10 mouse cellular contexts compared by ENCODE assay signal in the genomic region with DNA sequence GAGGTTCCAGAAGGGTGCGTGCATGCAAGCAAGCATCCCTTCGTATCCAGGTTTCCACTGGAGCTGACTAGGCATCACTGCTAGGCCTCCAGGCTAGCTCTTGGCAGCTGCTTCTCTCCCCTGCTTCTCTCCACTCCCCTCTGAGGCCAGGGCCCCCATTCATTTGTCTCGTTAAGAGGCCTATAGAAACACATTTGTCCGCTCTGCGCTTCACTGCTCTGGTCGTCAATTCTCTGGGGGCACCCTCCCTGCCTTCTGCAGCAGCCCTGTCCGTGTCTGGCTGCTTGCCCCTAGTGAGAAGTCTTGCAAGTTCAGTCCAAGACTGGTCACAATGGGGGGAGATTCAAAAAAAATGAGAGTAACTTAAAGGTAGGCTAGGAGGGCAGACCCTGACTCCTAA. TPM values are rescaled to one million over a fixed set of nuclear protein-coding genes. Genes with fewer than 3 reads are reported as not detected.
DNase-seq lines count a peak whose midpoint lies in the region; ATAC-seq and TF ChIP-seq lines count a peak whose summit lies in the region.
"Had no signal": no experiment of that assay in that cellular context is flagged by ENCODE, and none has a peak within 500 bp of the region (broad histone marks: within the 10 kb centered on the region; RNA-seq: fewer than 3 reads in every experiment).

No protein-coding gene starts in this region.

- intact Hi-C loops in left cerebral cortex, postnatal 25 days (cut with DNase I): no loop called here

- no peak overlapping the region for H3K9ac ChIP-seq in lung, postnatal 0 days (replicated peaks; ENCODE audit: low read depth)
- H3K9ac ChIP-seq in limb, embryonic 13.5 days: peak overlapping the region; percentile 13; the same call in 1 of the 2 replicates
- H3K9ac ChIP-seq in stomach, embryonic 15.5 days: no peak overlapping the region

- no peak overlapping the region for H3K4me3 ChIP-seq in lung, postnatal 0 days (ENCODE audit: low read depth, low read length)
- H3K4me3 ChIP-seq in limb, embryonic 13.5 days: no peak overlapping the region
- no peak overlapping the region for H3K4me3 ChIP-seq in stomach, embryonic 15.5 days (replicated peaks)

- peak; percentile 61 for DNase-seq in embryo, embryonic 10 days (ENCODE audit: low spot score)
- no peak for DNase-seq in embryo, embryonic 9.5 days (ENCODE audit: extremely low spot score)
- DNase-seq in lung, postnatal 0 days (ENCODE audit: low spot score): no peak
- DNase-seq in lung, postnatal 14 days: no peak
- no peak for DNase-seq in left cerebral cortex, postnatal 25 days (ENCODE audit: low spot score in 2 of 2)
- DNase-seq in right cerebral cortex, adult 18-20 months: no peak
- DNase-seq: kidney, adult 8-10 months had no signal

- H3K4me1 ChIP-seq in lung, postnatal 0 days (ENCODE audit: insufficient read depth, low read depth, low read length): peaks cover 29% of the 10 kb centered on the region
- peaks cover 61% of the 10 kb centered on the region for H3K4me1 ChIP-seq in limb, embryonic 13.5 days
- peaks cover 74% of the 10 kb centered on the region for H3K4me1 ChIP-seq in stomach, embryonic 15.5 days

- no peaks in the 10 kb centered on the region for H3K9me3 ChIP-seq in lung, postnatal 0 days (ENCODE audit: low read length)
- no peaks in the 10 kb centered on the region for H3K9me3 ChIP-seq in limb, embryonic 13.5 days
- H3K9me3 ChIP-seq in stomach, embryonic 15.5 days: no peaks in the 10 kb centered on the region

- no peaks in the 10 kb centered on the region for H3K36me3 ChIP-seq in lung, postnatal 0 days (ENCODE audit: insufficient read depth, low read length)
- peaks cover 83% of the 10 kb centered on the region for H3K36me3 ChIP-seq in limb, embryonic 13.5 days
- peaks cover 23% of the 10 kb centered on the region; the same call in 1 of the 2 replicates for H3K36me3 ChIP-seq in stomach, embryonic 15.5 days

- peak overlapping the region; percentile 88 for H3K27ac ChIP-seq in lung, postnatal 0 days (ENCODE audit: low read length)
- H3K27ac ChIP-seq in limb, embryonic 13.5 days: peak overlapping the region; percentile 15; the same call in 1 of the 2 replicates
- H3K27ac ChIP-seq in stomach, embryonic 15.5 days: peak overlapping the region; percentile 93

- H3K27me3 ChIP-seq in lung, postnatal 0 days (replicated peaks; ENCODE audit: insufficient read depth, low read length): no peaks in the 10 kb centered on the region
- no peaks in the 10 kb centered on the region for H3K27me3 ChIP-seq in limb, embryonic 13.5 days
- H3K27me3 ChIP-seq in stomach, embryonic 15.5 days (replicated peaks): no peaks in the 10 kb centered on the region
- H3K27me3 ChIP-seq: Patski had no signal

- no peak overlapping the region for H3K4me2 ChIP-seq in lung, postnatal 0 days (replicated peaks; ENCODE audit: low read depth, low read length)
- no peak overlapping the region for H3K4me2 ChIP-seq in limb, embryonic 13.5 days (replicated peaks)
- no peak overlapping the region for H3K4me2 ChIP-seq in stomach, embryonic 15.5 days

- 57% methylated on average over 7 of the region's 7 CpGs for WGBS in lung, postnatal 0 days
- 41% methylated on average over 7 of the region's 7 CpGs for WGBS in limb, embryonic 13.5 days
- 49% methylated on average over 7 of the region's 7 CpGs for WGBS in stomach, embryonic 15.5 days

- TF ChIP-seq CTCF in lung, postnatal 0 days (IDR thresholded peaks at IDR 0.05): no peak

- ATAC-seq in lung, postnatal 0 days: no peak
- ATAC-seq in limb, embryonic 13.5 days (ENCODE audit: low FRiP score, low read depth): no peak
- ATAC-seq in stomach, embryonic 15.5 days (ENCODE audit: insufficient read depth, low FRiP score, low read depth): no peak
- ATAC-seq: Patski had no signal

- no peak for TF ChIP-seq EP300 in lung, postnatal 0 days (IDR thresholded peaks at IDR 0.05)

RNA-seq across cellular contexts. Expression of gene Ptprf, which starts 16.7 kb away (rescaled TPM):
- polyA plus RNA-seq in lung, postnatal 0 days (2015; fragmentation: Nextera tagmentation; extraction: Ambion mirVana): 65.1 and 85.0 TPM in 2 replicates
- 51.1 and 58.1 TPM in 2 replicates for polyA plus RNA-seq in limb, embryonic 13.5 days (2015; fragmentation: Nextera tagmentation; extraction: Ambion mirVana)
- 79.2 and 85.6 TPM in 2 replicates for polyA plus RNA-seq in stomach, embryonic 15.5 days (2015; fragmentation: Nextera tagmentation; extraction: Ambion mirVana)
- total RNA-seq in left cerebral cortex, postnatal 25 days (2021): 100 to 1,000 TPM; 134 to 135 TPM

Comparison
In these comparisons a context has a peak if more than half of its experiments do, and no peak if none do; other contexts are left out.
1. H3K27ac ChIP-seq: peak in every context shown above with its lines; median percentile 93 in stomach, embryonic 15.5 days; 88 in lung, postnatal 0 days; 15 in limb, embryonic 13.5 days.